Mouse (Mus musculus) heart, postnatal 0 days (tissue): Measurements from ENCODE around the gene Panx3.

Experiments used
- CTCF ChIP-seq: IDR thresholded peaks from 2 replicates; pipeline ENCODE4 v1.5.1; 2016; ENCODE audit warnings: antibody characterized with exemption, control low read depth, low read depth
- EP300 ChIP-seq: IDR thresholded peaks from 2 replicates; pipeline ENCODE4 v1.6.1; 2016; ENCODE audit warnings: antibody characterized with exemption, low read depth

DNA sequence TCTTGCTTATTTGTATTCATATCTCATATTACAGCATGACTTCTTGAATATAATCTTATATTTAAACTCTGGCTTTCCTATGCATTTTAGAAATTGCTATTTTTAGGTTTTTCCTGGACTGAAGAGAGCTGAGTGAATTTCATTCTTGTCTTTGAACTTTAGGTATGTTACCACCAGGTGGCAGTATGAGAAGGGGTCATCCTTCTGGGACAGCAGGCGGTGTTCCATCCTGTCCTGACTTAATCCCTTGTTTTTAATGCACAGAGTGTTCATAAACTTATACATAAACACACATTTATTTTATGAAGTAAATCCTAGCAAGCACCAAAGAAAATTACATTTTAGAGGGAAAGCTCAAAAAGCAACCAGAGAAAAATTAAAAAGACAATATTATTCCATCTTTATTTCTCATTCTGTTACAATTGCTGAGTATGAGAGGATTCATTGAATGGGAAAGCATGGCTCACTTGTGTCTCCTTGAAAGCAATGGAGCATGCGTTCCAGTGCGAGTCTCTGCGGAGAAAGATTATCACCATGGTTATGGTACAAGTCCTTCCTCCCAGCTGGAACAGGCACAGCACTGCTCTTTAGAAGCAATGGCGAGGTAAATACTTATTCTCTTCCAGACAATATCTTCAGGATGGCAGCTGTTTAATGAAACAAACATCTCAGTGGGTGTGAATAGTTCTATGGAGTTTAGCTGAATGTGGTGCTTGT lies 21.1 kb upstream of the Panx3 start:
- TF ChIP-seq CTCF (peak; percentile 73), EP300 (no peak)
